Mouse (Mus musculus): ENCODE measurements at regions not wholly inside any gene's neighbourhood (a gene's known extent, or its start where the extent isn't known, plus 50 kb on each side); places are given as distances from the start of the nearest gene placed in this dataset.
A peak's percentile ranks its signal among the peaks of the same experiment; 100 is the strongest.

DNA sequence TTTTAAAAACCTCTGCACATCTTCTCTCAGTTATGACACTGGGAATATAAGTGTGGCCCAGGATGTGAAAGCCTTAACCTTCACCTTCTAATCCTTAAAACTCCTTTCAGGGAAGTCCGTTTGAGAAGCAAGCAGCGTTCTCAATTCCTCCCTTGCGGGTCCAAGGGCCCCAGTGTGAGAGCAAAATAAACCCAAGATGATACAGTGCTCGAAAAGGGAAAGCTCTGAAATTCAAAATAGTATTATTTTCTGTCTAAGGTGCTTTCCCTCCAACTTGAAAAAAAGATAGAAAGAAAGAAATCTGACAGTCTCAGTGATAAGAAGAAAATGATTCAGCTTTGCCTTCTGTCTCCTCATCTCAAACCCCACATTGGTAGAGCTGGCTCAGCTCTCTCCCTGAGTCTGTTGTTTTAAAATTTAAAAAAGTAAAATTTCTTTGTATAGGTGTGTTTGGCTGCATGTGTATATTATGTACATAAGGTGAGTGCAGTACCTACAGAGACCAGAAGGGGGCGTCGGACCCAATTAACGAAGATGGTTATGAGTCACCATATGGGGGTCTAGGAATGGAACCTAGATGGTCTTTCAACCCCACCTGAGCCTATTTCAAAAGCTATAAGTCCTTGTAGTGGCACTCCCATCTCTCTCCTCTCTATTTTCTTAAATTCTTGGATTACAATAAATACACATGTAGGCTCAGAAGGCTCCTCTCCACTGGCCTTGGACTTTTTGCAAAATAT lies 222.3 kb upstream of the Spdye4c start:
- DNase-seq (ENCODE audit: low spot score in 2 of 2), result no peak

- DNase-seq (ENCODE audit: low spot score in 2 of 2), result no peak
Measured at GRCm38 (mm10) chr2:128370821-128371220, 220.2 kb upstream of the Spdye4c start.

GRCm38 (mm10) chr2:128372204-128372603 lies 218.8 kb upstream of the Spdye4c start:
- DNase-seq (ENCODE audit: low spot score in 2 of 2), result no peak

DNA sequence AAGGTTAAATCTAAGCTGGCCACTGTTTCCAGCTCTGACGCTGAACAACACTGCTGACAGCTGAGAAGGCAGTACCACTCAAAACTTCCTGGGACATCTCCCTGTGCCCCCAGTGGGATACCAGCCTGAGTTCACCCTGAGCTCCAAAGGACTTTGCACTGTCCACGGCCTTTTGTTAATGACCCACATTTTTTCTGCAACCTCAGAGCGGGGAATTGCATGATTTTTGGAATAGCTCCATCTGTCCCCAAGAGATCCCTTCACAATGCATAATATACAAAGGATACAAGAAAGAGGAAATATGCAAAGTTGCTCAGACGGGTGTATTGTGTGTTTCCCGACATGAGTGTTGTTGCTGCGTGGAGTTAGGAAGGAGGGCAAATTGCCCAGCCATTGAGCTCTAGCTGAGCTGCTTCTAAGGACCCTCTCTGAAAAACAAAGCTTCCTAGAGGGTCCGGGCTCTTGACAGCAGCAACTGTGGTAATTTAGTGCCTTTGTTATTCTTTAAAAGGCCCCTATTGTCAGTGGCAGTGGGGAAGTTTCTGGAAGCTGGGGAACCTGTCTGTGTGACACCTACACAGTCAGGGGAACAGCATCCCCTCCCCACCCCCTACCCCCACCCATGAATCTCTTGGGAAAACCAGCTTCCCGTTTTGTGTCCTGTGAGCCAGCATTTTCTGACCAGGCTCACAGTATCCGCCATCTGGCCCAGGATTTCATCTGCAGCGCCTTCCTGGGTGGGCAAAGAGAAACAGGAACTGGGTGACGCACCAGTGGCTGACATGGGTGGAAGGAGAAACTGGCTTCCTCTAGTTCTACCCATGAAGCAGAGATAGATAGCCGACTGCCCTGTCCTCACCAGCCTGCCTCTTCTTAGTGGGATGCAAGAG lies 217.4 kb upstream of the Spdye4c start:
- DNase-seq (ENCODE audit: low spot score in 2 of 2), result peak in 1 of 2 experiments; percentile 66

- no peak for DNase-seq (ENCODE audit: low spot score in 2 of 2)
Measured at GRCm38 (mm10) chr2:128374253-128374566, 216.8 kb upstream of the Spdye4c start.

- DNase-seq (ENCODE audit: low spot score in 2 of 2), result no peak
Measured at GRCm38 (mm10) chr2:128374926-128375325, 216.1 kb upstream of the Spdye4c start.

DNA sequence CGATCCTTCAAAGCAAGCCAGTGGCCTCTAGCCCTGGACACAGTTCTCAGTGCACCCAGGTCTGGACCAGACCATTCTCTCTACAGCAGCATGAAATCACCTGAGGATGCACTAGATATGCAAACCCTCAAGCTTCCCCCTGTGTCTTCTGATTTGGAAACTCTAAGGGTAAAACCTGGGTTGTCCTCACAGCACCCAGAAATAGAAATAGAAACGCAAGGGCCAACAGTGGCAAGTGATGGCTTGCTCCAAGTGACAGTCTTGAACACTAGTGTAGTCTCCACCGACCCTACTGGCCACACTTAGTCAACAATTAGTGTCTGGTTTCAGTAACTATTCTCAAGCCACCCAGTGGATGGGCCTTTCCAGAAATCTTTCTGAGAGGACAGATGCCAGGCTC lies 215.2 kb upstream of the Spdye4c start:
- DNase-seq (ENCODE audit: low spot score in 2 of 2), result no peak

DNA sequence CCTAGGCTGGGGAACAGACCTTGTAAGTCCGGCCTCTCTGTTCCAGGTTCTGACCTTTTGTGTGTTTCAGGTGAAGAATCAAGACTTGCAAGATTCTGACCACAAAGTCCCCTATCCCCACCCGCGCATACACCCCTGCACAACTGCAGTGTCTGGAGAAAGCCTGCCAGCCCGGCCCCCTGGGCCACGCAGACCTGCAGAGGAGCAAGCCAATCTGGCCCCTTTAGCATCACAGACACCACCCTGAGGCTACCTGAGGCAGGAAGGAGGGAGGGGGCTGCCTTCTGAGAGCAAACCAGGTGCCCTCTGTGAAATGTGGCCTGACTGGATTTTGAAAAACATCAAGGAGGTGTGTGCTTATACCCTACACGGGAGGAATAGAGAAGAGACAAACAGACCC lies 213.8 kb upstream of the Spdye4c start:
- no peak for DNase-seq (ENCODE audit: low spot score in 2 of 2)

GRCm38 (mm10) chr2:128377680-128378079 lies 213.3 kb upstream of the Spdye4c start:
- DNase-seq (ENCODE audit: low spot score in 2 of 2), result no peak

GRCm38 (mm10) chr2:128378456-128378855 lies 212.6 kb upstream of the Spdye4c start:
- DNase-seq (ENCODE audit: low spot score in 2 of 2), result no peak

DNA sequence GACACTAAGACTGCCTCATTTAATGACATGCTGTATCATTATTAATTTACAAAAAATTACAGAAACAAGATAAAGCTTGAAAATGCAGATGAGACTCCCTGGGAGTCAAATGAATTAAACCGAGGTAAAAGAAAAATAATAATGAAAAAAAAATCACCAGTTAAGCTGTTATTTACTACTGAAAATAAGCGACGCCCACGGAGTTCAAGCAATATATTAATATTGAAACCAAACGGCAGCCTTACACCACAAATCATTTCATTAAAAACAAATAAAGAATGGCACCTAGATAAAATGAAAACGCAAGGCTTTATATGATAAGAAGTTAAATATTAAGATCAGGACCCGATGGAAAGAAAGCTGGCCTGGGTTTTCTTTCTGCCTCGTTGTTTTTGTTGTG lies 211.9 kb upstream of the Spdye4c start:
- no peak for DNase-seq (ENCODE audit: low spot score in 2 of 2)

- no peak for DNase-seq (ENCODE audit: low spot score in 2 of 2)
Measured at GRCm38 (mm10) chr2:128379554-128379953, 211.5 kb upstream of the Spdye4c start.

- DNase-seq (ENCODE audit: low spot score in 2 of 2), result no peak
Measured at GRCm38 (mm10) chr2:128380581-128380980, 210.4 kb upstream of the Spdye4c start.

DNA sequence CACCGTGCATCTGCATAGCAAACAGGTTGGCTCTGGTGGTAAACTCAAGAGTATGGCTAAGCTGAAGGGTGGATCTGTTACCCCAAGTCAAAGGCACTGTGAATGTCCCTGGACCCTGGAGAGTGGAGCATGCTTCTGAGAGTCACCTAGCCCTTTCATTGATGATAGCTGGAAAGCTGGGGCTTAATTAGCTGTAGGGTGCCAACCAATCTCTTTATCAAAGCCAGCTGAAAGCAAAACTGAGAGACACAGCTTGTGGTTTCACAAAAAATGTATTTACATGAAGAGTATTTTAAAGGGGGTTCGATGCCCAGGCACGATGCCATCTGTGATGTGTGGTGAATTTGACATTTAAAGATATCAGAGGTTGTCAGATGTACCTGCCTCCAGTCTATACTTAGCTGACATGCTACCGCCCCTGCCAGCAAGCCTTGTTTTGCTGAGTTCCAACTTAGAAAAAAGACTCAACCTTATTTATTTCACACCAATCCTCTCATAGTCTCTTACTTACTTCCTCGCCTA lies 209.3 kb upstream of the Spdye4c start:
- no peak for DNase-seq (ENCODE audit: low spot score in 2 of 2)

DNA sequence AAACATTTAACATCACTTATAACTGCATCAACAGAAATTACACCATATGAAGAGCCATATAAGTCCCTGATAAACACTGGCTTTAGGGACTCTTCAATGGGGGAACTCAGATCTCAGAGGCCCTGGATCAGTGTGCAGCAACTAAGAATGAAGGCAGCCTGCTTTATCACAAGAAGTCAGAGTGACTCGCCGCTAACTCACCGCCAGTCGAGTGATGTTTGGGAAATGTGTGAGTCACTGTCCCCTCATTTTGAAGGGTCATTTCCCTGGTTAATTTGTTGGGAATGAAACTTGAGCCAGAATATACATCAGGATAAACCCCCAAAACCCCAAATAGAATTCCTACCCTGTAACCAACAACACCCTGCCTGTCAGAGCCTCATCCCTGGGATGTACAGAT lies 208.5 kb upstream of the Spdye4c start:
- DNase-seq (ENCODE audit: low spot score in 2 of 2), result no peak

DNA sequence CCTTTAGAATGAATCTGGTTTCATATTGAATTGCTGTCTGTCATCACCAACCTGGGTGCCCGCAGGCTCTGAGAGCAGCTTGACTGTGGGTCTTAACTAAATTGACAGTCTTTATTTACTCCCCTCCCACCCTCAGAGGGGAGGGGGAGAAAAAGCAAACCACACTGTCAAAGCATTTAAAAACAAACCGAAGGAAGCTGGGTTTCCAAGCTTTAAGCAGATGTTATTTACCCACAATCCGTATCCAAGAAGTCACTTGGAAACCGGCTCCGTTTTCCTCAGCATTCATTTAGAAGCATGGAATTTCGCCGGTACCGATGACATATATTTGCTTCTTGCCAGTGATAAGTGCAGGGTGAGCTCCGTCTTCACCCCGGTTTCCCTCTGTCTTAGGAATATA lies 206.4 kb upstream of the Spdye4c start:
- no peak for DNase-seq (ENCODE audit: low spot score in 2 of 2)

DNA sequence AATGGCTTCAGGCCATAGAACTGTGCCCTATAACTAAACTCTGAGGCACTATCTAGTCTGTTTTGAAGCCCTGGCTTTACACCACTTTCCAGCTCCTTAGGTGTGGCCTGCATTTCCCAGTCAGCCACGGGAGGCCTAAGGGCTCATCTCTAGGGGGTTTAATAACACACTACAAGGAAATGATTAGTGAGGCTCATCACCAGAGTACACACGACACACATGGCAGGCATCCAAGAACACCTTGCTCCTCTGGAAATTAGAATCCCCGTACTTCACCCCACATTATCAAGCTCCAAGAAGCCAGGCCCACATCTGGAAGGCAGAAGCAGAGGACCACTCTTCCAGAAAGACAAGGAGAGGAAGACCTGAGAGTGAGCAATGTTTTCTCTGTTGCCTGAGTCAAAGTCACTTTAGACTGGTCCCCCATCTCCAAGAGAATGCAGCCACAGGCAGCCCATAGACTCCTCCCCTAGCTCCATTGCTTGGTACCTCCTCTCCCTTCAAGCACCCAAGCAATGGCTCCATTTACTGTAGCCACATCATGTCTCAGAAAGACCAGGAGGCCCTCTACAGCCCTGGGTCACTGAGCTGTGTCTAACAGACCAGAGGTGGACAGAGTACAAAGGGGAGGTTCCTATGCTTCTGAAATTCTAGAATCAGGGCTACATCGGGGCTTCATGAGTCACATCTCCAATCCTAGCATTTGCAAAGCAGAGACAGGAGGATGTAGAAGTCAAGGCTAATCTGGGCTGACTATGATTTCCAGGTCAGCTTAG lies 204.0 kb upstream of the Spdye4c start:
- DNase-seq (ENCODE audit: low spot score in 2 of 2), result no peak

GRCm38 (mm10) chr2:128387851-128388471 lies 203.0 kb upstream of the Spdye4c start:
- no peak for DNase-seq (ENCODE audit: low spot score in 2 of 2)

GRCm38 (mm10) chr2:128388883-128389470 lies 202.0 kb upstream of the Spdye4c start:
- no peak for DNase-seq (ENCODE audit: low spot score in 2 of 2)

GRCm38 (mm10) chr2:128392344-128392743 lies 198.7 kb upstream of the Spdye4c start:
- DNase-seq (ENCODE audit: low spot score in 2 of 2), result no peak

GRCm38 (mm10) chr2:128393401-128393800 lies 197.6 kb upstream of the Spdye4c start:
- DNase-seq (ENCODE audit: low spot score in 2 of 2), result no peak

All from spleen, postnatal 10 days (tissue).